Mouse (Mus musculus) embryonic facial prominence, embryonic 14.5 days (tissue): ENCODE data around the gene Pde3b. TPM values are rescaled to one million over a fixed set of nuclear protein-coding genes. Genes with fewer than 3 reads are reported as not detected.
"Not testable (repeated sequence)": the region's sequence is repeated elsewhere in the genome, so short reads cannot be mapped to it uniquely, and the experiment has no call there.

Experiments used
- ATAC-seq: fragments of 200-750 bp; cut with Nextera tagmentation; 2 replicates; pipeline ENCODE4 v1.8.0; 2017; ENCODE audit warnings: low read depth, moderate number of reproducible peaks, moderate TSS enrichment
- DNase-seq: peaks from one replicate; pipeline ENCODE4 v3.0.0-alpha.2; 2015; ENCODE audit warnings: low spot score
- H3K27ac ChIP-seq: fragments of 300-500 bp; sonication (generic); replicated peaks from 2 replicates; pipeline ENCODE4 v1.5.1; 2014; ENCODE audit warnings: low read depth, mild to moderate bottlenecking, low read length, moderate library complexity
- H3K27me3 ChIP-seq: fragments of 300-500 bp; sonication (generic); replicated peaks from 2 replicates; pipeline ENCODE4 v1.6.1; 2014; ENCODE audit warnings: low read length; ENCODE audit not compliant: control insufficient read depth, insufficient read depth
- H3K36me3 ChIP-seq: fragments of 300-500 bp; sonication (generic); 2 replicates; pipeline ENCODE4 v1.6.1; 2014; ENCODE audit warnings: low read length, mixed read lengths; ENCODE audit not compliant: control insufficient read depth, insufficient read depth
- H3K4me1 ChIP-seq: fragments of 300-500 bp; sonication (generic); 2 replicates; pipeline ENCODE4 v1.6.1; 2014; ENCODE audit warnings: antibody characterized with exemption, low read length; ENCODE audit not compliant: control insufficient read depth, insufficient read depth
- H3K4me2 ChIP-seq: fragments of 300-500 bp; sonication (generic); 2 replicates; pipeline ENCODE4 v1.6.1; 2014; ENCODE audit warnings: low read depth, mild to moderate bottlenecking, low read length, moderate library complexity, mixed read lengths
- H3K4me3 ChIP-seq: fragments of 300-500 bp; sonication (generic); 2 replicates; pipeline ENCODE4 v1.5.1; 2014; ENCODE audit warnings: low read depth, mild to moderate bottlenecking, low read length
- H3K9ac ChIP-seq: fragments of 300-500 bp; sonication (generic); 2 replicates; pipeline ENCODE4 v1.6.1; 2014; ENCODE audit warnings: low read depth, mild to moderate bottlenecking, low read length, moderate library complexity, mixed read lengths
- H3K9me3 ChIP-seq: fragments of 300-500 bp; sonication (generic); 2 replicates; pipeline ENCODE4 v1.6.1; 2016; ENCODE audit warnings: low read length; ENCODE audit not compliant: control insufficient read depth
- WGBS: fragments of 180-500 bp; shearing (Covaris S2); extraction: QIAGEN DNeasy Blood & Tissue Kit; methylation state at CpG from one replicate; pipeline ENCODE4 v1.1.7; 2014; 5-methylcytosine and 5-hydroxymethylcytosine counted together
- polyA plus RNA-seq: library from polyadenylated mRNA; unstranded; fragments of >200 nt; fragmentation: Nextera tagmentation; extraction: Ambion mirVana; gene quantifications from 2 replicates; pipeline ENCODE4 v1.2.1, GENCODE M21; 2014

The Pde3b gene
- 6.7 and 7.2 TPM in 2 replicates for polyA plus RNA-seq

GRCm38 (mm10) chr7:114414421-114415335, at the start of gene Pde3b:
Gene Pde3b (plus strand): TSS chr7:114415281.
- Histone ChIP-seq H3K36me3 (no peaks in the 10 kb centered on the region), H3K27ac (peak within 1 kb of the TSS; percentile 78), H3K9ac (peak within 1 kb of the TSS; percentile 86), H3K4me2 (peak within 1 kb of the TSS; percentile 92), H3K4me3 (peak within 1 kb of the TSS; percentile 86), H3K4me1 (peaks cover 7% of the 10 kb centered on the region; the same call in 1 of the 2 replicates), H3K27me3 (no peaks in the 10 kb centered on the region), H3K9me3 (no peaks in the 10 kb centered on the region)
- DNase-seq, result peak; percentile 81
- ATAC-seq, result peak; percentile 84
- WGBS, result 2% methylated on average over 41 of the region's 70 CpGs

GRCm38 (mm10) chr7:114402130-114402529, 13.0 kb upstream of the Pde3b start:
- H3K9me3 ChIP-seq, result no peaks in the 10 kb centered on the region
- DNase-seq (peak; percentile 5), ATAC-seq (no peak)

GRCm38 (mm10) chr7:114415336-114416020, 397 bp downstream of the Pde3b start:
- WGBS, result 0% methylated on average over 27 of the region's 103 CpGs
- H3K4me2 ChIP-seq, result peak overlapping the region; percentile 92
- peak overlapping the region; percentile 78 for H3K27ac ChIP-seq
- no peaks in the 10 kb centered on the region for H3K36me3 ChIP-seq
- H3K4me3 ChIP-seq, result peak overlapping the region; percentile 86
- H3K9ac ChIP-seq, result peak overlapping the region; percentile 86
- H3K27me3 ChIP-seq, result no peaks in the 10 kb centered on the region
- peaks cover 7% of the 10 kb centered on the region; the same call in 1 of the 2 replicates for H3K4me1 ChIP-seq
- ATAC-seq (peak; percentile 77), DNase-seq (peak; percentile 61)
- no peaks in the 10 kb centered on the region for H3K9me3 ChIP-seq

More at GRCm38 (mm10) chr7:114402130-114402529, 13.0 kb upstream of the Pde3b start:
- no peaks in the 10 kb centered on the region for H3K4me1 ChIP-seq
- H3K9ac ChIP-seq, result no peak overlapping the region
- H3K4me2 ChIP-seq, result no peak overlapping the region
- 85% methylated on average over 3 of the region's 3 CpGs for WGBS
- no peaks in the 10 kb centered on the region for H3K27me3 ChIP-seq
- H3K36me3 ChIP-seq, result no peaks in the 10 kb centered on the region
- no peak overlapping the region for H3K4me3 ChIP-seq
- H3K27ac ChIP-seq, result no peak overlapping the region

GRCm38 (mm10) chr7:114416021-114416845, 1.2 kb downstream of the Pde3b start:
- Histone ChIP-seq H3K36me3 (no peaks in the 10 kb centered on the region), H3K9ac (peak overlapping the region; percentile 86), H3K4me2 (peak overlapping the region; percentile 92), H3K9me3 (no peaks in the 10 kb centered on the region), H3K27ac (peak overlapping the region; percentile 78), H3K4me3 (peak overlapping the region; percentile 86), H3K27me3 (no peaks in the 10 kb centered on the region), H3K4me1 (peaks cover 7% of the 10 kb centered on the region; the same call in 1 of the 2 replicates)
- ATAC-seq (peak; percentile 64), DNase-seq (peak; percentile 23)
- WGBS, result under 1% methylated on average over 39 of the region's 66 CpGs

DNA sequence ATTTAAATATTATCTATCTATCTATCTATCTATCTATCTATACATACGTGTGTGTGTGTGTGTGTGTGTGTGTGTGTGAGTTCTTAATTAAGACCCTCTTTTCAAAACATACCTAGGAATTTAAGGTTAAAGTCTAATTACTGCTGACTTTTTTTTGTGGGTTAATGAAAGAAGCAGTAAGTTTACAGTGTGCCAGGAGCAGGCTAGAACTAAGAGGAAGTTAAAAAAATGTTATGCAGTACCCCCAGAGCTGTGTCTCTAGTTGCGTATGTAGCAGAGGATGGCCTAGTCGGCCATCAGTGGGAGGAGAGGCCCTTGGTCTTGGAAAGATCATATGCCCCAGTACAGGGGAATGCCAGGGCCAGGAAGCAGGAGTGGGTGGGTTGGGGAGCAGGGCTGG, 4.2 kb downstream of the Pde3b start:
- ATAC-seq, H3K27me3 ChIP-seq, H3K36me3 ChIP-seq, H3K27ac ChIP-seq, H3K9ac ChIP-seq, DNase-seq, H3K4me1 ChIP-seq, H3K9me3 ChIP-seq, H3K4me2 ChIP-seq, H3K4me3 ChIP-seq: not testable (repeated sequence)
- 62% methylated on average over 3 of the region's 3 CpGs for WGBS

GRCm38 (mm10) chr7:114420918-114421317, 5.8 kb downstream of the Pde3b start:
- H3K4me1 ChIP-seq, result peaks cover 7% of the 10 kb centered on the region; the same call in 1 of the 2 replicates
- no peaks in the 10 kb centered on the region for H3K36me3 ChIP-seq
- no peak for ATAC-seq
- WGBS, result 45% methylated on average over 4 of the region's 4 CpGs
- no peak for DNase-seq
- no peak overlapping the region for H3K9ac ChIP-seq
- H3K9me3 ChIP-seq, result no peaks in the 10 kb centered on the region
- no peak overlapping the region for H3K27ac ChIP-seq
- H3K4me3 ChIP-seq, result no peak overlapping the region
- no peaks in the 10 kb centered on the region for H3K27me3 ChIP-seq
- no peak overlapping the region for H3K4me2 ChIP-seq

DNA sequence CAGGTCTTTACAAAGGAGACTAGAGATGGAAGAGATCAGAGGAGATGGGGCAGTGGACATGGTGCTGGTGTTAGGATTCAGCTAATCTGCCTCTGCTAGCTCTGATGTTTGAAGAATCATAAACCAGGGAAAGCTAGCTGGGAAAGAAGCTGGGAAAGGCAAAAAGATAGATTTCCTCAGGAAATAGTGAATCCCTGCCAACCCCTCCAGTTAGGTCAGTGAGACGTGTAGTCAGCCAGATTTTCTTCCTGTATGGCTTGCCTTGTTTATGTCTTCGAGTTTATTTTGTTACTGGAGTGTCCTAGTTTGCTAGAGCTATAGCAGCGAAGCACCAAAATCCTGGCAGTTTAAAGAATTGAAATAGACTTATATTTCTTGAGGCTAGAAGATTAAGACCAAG, 7.1 kb downstream of the Pde3b start:
- Histone ChIP-seq H3K4me3 (no peak overlapping the region), H3K9ac (no peak overlapping the region), H3K4me1 (peaks cover 5% of the 10 kb centered on the region; the same call in 1 of the 2 replicates), H3K36me3 (no peaks in the 10 kb centered on the region), H3K27ac (no peak overlapping the region), H3K4me2 (no peak overlapping the region), H3K27me3 (no peaks in the 10 kb centered on the region), H3K9me3 (no peaks in the 10 kb centered on the region)
- ATAC-seq, result no peak
- no peak for DNase-seq
- WGBS, result 76% methylated on average over 3 of the region's 3 CpGs

DNA sequence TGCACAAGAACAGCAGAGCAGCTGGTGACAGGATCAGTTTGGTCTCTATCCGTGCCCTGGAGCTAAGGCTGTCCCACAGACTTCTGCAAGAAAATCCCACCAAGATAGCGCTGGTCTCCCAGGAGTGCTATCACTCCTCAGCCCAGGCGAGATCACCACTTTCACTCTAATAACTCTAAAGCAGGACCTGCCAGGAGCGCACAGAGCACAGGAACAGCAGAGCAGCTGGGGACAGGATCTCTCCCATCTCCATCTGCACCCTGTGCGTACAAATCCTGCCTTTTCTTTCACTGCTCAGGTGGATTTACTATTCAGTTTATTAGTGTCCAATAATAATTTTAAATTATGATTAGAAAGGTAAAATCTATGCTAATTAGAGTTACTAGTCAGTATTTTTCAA, 14.7 kb downstream of the Pde3b start:
- Histone ChIP-seq H3K4me2 (no peak overlapping the region), H3K9me3 (no peaks in the 10 kb centered on the region), H3K4me1 (no peaks in the 10 kb centered on the region), H3K36me3 (no peaks in the 10 kb centered on the region), H3K4me3 (no peak overlapping the region), H3K27me3 (no peaks in the 10 kb centered on the region), H3K9ac (no peak overlapping the region), H3K27ac (no peak overlapping the region)
- DNase-seq (no peak), ATAC-seq (no peak)
- 82% methylated on average over 5 of the region's 5 CpGs for WGBS
